Mouse (Mus musculus): ENCODE measurements around the gene Arid3a.
"Not testable (repeated sequence)": the region's sequence is repeated elsewhere in the genome, so short reads cannot be mapped to it uniquely, and the experiment has no call there.

Gene Arid3a

DNA sequence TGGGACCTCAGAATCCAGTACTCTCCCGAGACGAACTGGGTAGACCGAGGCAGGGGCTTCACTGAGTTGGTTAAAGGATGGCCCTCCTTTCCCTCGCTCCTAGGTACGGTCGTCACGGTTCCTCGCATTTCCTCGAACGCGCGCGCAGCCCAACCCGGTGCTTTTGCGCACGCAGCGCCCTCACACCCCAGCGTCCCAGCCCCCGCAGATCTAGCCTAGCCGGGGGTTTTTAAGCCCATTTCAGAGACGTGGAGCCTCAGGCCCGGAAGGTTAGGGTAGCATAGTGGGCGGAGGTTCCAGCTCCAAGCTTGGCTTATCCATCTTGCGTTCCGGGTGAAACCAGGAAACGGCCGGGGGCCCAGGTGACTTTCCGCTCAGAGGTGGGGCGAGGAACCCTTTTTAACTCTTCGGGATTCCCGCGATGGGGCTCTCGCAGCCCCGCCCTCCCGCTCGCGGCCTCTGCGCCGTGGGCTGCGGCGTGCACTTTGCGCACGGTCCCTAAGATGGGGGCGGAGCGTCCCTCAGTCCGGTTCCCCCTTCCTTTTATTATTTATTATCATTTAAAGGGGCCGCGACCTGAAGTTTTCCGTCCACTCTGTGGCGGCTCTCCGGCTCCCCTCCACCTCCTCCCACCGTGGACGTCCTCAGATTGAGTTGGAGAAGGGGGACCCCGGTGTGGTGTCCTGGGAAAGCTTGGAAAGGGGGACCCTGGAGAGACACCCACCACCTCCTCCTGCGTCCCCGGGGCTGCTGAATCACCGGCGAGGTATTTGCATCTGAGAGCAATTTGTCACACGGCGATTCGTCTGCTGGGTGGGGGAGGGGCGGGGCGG is at the start of gene Arid3a:
TSS of gene Arid3a (plus strand) at position 553 of the 833 bp plus-strand sequence.
- peak; percentile 87 for DNase-seq

DNA sequence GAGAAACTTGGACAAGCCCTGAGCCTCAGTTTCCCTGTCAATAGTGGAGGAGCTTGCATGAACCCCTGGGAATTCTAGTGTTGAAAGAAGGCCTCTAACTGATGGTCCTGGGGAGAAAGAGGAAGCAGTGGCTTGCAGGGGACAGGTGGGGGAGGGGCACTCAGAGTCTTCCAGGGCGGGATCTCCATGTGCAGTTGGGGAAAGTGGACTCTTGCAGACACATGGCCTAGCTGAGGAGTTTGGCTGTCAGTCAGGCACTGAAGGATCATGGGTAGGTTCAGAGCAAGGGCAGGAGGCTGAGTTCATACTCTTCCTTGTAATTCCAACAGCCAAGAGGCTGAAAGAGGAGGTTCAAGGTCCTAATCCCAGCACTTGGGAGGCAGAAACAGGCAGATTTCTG is 49.7 kb upstream of the Arid3a start:
- no peak for DNase-seq

DNA sequence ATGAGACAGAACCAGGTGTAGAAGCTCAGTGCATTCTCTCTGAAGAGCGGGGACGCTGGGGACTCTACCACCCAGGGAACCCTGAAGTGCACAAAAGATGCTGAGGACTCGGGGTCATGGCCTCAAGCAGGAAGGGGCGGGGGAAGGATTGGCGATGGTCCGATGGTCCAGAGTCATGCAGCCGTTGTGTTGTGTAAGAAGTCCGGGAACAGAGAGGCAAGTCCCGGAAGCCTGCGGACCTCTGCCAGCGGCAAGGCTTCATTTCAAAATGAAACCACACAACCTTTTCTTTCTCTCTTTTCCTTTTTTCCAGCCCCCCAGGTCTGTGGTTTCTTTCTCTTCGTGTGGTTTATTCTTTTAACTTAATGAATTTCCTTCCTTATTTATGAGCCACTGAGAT is 49.1 kb upstream of the Arid3a start:
- DNase-seq = no peak

DNA sequence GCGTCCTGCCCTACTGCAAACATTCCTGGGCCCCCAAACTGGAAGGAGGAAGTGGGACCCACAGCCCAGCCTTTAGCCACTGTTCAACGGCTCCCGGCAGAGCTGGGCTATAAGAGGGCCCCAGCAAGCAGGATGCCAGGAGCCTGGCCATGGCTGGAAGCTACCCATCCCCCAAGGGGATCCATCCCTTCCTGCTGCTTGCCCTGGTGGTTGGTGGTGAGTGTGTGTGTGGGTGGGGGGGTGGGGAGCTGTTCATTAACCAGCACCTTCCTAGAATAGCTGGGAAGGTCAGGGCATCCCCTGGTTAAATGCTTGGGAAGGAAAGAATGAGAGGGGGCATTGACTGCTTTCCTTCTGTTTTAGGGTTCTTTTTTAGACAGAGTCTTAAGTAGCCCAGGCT is 47.3 kb upstream of the Arid3a start:
- no peak for DNase-seq

DNA sequence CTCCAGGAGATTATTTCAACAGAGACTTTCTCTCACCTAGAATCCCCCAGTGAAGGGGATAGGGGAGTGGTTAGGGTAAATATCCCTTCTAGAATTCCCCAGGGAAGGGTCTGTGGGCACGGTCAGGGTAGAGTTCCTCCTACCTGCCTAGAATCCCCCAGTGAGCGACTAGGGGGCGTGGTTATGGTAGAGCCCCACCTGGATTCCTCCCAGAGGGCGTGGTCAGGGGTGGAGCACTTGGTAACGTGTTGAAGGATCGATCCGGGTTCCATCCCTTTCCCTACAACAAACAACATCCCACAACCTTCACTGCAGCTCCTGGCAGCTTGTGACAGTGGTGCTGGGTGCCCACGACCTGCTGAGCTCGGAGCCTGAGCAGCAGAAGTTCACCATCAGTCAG is 46.1 kb upstream of the Arid3a start:
- DNase-seq = no peak

DNA sequence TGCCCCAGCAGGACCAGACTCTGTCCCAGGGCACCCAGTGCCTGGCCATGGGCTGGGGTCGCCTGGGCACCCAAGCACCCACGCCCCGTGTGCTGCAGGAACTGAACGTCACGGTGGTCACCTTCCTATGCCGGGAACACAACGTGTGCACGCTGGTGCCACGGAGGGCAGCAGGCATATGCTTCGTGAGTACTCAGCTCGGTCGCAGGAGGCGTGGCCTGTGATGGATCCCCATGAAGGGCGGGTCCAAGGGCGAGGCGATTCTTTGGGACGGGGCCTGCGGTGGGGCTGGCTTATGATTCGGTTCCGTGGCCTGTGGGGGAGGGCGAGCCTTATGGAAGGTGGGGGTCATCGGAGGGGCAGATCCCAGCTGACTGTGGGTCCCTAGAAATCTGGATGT is 44.9 kb upstream of the Arid3a start:
- no peak for DNase-seq

DNA sequence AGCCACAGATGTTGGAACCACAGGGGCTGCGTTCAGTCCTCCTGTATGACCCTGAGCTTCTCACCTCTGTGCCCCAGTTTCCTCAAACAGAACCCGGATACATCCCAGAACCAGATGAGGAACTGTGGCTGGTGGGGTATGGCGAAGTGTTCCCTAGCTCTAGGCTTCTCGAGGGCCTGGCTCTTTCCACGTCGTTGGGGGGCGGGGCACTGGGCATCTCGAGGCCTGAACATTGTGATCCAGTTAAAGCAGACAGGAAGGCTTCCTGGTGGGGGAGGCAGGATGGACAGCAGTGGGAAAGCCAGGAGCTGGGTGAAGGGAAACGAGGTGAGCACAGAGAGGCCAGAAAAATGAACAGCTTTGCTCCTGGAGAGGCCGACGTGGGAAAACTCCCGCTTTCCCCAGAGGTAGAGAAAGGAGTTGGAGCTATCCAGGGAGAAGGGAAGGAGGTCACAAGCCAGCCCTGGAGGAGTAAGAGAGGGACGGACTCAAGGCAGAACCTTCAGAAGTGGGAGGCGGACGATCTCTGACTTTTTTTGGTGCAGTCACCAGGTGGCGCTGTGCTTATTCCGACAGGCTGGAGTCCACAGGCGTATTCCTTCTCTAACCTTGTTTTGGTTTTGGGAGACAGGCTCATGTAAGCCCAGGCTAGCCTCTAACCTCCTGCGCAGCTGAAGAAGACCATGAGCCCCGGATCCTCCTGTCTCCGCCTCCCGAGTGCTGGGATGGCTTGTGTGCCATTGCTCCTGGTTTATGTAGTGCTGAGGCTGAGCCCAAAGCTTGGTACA is 43.4 kb upstream of the Arid3a start:
- DNase-seq = peak; percentile 78

DNA sequence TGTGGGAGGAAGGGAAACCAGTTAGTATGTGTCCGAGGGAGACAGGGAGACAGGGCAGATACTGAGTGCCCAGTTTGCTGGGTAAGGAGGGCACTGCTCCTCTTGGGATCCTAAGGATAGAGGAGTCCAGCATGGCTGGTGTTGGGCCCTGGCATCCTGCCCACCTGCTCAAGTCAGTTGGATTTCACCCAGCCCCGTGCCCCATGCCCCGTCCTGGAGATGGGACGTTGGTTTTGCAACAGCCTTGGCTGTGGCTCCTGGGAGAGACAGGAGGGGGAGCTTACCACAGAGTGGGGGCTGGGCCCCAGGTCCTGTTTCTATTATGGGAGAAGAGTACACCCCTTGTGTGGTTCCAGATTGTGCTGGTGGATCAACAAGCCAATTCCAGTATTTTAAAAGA is 42.4 kb upstream of the Arid3a start:
- no peak for DNase-seq

DNA sequence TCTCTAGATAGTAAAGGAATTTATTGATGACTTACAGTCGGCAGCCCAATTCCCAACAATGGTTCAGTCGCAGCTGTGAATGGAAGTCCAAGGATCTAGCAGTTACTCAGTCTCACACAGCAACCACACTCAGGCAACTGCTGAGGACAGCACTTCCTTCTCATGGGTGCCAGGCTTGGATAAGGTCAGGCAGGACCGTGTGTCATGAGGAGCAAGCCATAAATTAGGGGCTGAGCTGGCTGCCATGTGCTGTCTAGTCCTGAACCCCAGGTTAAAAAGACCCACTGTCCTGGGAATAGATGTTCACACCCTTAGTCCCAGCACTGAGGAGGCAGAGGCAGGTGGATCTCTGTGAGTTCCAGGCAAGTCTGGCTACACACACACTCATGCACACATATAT is 41.9 kb upstream of the Arid3a start:
- not testable (repeated sequence) for DNase-seq

DNA sequence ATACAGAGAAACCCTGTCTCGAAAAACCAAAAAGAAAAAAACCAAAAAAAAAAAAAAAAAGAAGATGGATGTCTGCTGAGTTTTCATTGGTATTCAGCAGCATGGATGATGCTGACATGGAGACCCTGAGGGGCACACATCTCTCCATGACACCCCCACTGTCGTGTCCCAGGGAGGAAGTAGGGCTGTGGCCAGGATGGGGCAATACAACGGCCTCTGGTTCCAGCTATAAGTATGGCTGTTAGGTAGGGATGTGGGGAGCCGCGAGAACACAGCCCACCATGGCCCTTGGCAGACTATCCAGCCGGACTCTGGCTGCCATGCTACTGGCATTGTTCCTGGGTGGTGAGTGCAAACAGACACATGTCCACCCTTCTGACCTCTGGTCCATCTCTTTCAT is 40.8 kb upstream of the Arid3a start, which contains the start of gene Elane:
TSS of gene Elane (plus strand) at position 194 of the 400 bp plus-strand sequence.
- DNase-seq = no peak

DNA sequence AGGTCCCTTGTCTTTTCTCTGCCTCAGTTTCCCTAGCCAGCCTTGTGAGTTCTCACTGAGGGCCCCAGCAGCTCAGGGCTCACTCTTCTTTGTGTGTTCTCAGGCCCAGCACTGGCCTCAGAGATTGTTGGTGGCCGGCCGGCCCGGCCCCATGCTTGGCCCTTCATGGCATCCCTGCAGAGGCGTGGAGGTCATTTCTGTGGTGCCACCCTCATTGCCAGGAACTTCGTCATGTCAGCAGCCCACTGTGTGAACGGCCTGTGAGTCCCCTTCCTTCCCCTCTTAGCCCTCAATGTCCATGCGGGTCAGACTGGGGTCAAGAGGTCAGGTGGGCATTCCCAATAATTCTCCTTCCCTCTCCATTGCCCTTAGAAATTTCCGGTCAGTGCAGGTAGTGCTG is 40.2 kb upstream of the Arid3a start:
- DNase-seq = no peak

DNA sequence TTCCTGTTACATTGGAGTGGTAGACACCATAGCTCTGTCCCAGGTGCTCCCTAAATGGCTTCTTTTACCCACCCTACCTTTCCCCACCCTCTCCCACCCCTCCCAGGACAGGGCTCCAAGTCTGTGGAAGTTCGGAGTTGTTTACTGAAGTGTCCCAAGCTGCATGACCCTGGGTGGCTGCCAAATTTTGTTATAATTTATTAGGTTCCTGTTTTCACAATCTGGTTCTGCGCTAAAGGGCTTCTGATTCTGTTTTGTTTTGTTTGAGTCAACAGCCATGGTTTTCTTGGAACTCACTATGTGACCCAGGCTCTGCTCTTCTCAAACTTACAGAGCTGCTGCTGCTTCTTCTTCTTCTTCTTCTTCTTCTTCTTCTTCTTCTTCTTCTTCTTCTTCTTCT is 37.5 kb upstream of the Arid3a start:
- DNase-seq = no peak

DNA sequence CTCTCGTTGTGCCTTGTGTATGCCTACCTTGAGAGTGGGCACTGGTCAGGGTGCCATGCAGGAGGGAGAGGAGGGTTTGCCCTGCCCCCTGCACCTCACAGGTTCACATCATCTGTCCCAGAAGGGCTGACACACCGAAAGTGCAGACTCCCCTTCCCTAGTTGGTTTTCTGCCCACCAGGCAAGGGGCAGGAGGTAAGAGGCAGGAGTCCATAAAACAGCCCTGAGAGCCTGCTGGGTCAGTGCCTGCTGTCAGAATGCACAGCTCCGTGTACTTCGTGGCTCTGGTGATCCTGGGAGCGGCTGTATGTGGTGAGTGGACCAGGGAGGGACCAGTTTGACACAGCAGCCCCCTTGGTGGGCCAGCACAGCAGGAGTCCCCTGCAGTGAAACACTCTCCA is 36.2 kb upstream of the Arid3a start, which contains the start of gene Cfd:
TSS of gene Cfd (plus strand) at position 184 of the 400 bp plus-strand sequence.
- no peak for DNase-seq

DNA sequence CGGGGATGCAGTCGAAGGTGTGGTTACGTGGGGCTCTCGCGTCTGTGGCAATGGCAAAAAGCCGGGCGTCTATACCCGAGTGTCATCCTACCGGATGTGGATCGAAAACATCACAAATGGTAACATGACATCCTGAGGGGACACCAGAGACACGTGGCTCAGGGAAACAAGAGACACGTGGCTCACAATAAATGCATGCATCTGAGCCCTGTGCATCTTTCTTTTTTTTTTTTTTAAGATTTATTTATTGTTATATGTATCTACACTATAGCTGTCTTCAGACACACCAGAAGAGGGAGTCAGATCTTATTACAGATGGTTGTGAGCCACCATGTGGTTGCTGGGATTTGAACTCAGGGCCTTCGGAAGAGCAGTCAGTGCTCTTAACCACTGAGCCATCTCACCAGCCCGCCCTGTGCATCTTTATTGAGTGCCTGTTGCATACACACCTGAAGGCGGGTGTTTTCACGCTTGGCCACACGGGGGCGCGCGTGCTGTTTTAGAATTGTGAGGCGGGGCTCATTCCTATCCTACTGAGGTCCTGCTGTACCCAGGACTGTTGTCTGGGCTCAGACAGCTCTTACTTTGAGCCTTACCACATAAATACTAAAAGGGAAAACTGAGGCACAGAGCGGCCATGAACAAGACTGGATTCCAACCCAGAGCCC is 34.3 kb upstream of the Arid3a start:
- peak; percentile 77 for DNase-seq

DNA sequence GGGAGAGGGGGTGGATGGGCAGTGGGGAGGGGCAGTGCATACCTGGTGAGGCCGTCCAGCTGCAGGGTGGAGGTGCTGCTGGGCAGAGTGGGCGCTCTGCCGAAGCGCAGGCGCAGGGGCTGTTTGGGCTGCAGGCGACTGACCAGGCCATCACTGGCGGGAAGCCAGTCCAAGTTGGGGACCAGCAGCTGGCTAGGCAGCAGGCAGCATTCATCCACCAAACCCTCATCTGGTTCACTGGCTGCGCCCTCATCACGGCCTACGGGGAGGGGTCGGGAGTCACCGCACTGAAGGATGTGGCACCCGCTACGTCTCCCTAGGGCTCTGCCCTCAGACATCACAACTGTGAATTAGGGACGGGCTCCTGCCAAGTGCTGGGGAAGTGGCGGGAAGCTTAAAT is 30.5 kb upstream of the Arid3a start:
- DNase-seq = no peak

DNA sequence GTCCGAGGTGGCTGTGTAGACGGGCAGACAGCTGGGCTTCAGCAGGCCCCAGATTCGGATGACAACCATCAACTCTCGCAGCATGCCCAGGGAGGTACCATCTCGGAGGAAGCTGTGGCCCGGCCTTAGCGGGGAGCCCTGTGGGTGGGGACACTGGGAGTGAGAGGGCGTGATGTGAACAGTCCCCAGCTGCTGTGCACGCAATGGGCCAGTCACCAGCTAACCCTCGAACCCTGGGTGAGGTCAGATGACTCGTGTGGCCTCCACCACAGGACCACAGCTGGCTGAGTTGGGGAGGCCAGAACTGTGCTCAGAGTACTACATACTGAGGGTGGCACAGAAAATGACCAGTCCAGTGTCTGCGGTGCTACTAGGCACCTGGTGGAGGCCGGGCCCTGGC is 30.0 kb upstream of the Arid3a start:
- no peak for DNase-seq

DNA sequence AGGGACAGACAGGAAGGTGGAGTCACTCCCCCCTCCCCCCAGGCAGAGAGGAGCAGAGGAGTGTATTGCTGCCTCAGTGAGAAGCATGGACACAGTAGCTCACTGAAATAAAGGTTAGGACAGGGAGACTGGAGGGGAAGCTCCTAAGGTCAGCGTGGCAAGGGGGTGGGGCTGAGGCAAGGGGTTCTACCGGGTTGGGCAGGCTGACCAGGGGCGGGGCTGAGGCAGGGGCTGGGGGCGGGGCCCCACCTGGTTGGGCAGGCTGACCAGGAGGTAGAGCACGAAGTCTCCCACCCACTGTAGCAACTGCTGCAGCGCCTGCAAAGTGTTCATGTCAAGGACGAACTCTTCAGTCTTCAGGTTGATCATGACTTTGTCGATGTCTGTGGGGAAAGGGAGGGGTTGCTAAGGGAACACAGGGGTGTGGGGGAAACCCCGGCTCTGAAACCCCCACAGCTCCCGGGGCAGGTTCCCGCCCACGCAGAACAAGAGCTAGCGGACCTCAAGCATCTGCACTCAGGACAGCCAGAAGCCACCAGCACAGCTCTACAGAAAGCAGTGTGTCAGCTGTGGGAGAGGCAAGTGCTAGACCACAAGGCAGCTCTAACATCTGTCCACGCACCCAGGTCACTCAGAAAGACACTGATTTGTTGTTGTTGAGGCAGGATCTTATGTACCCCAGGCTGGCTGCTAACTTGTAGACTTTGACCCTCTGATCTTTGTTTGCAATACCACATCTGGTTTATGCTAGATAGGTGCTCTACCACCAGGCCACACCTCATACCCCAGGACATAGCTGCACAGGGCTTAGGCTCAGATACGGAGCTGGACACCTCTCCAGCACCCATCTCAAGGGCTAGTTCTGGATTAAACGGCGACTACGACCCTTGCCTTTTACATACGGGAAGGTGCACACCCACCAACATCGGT is 29.3 kb upstream of the Arid3a start:
- DNase-seq = no peak

DNA sequence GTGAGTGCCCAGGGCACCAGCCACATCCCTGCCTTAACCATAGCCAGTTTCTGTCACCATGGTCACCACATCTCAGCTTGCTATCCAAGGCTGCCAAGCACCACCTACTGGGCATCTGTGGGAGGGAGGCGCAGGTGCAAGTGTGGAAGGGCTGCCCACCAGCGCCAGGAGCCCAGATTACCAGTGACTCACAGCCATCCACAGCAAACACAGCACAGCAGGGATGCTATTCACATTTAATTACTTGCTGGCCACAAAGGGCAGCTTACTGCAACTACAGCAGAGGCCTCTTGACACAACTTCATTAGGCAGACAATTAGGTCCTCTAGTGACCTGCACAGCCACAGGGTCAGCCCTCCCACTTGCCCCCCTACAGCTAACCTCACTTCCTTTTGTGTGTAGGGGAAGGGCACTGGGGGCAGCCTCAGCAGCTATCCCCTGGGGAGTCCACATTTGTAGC is 25.9 kb upstream of the Arid3a start:
- no peak for DNase-seq

DNA sequence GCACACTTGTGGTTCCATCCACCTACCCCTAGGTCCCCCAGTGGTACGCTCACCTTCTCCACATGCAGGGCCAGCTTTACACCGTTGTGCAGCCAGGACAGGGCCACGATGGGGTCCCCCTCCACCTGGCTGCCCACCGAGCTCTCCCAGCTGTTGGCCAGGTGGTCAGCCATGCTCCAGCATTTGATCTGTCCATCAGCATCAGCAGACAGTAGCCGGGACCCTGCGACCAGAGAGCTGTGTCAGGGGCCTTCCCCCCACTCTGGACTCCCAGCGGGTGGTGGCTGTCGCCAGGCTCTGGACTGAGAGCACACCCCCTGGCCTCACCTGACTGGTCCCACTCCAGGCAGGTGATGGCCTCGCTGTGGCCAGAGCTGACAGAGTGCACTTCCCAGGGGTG is 20.1 kb upstream of the Arid3a start:
- DNase-seq = peak; percentile 41

DNA sequence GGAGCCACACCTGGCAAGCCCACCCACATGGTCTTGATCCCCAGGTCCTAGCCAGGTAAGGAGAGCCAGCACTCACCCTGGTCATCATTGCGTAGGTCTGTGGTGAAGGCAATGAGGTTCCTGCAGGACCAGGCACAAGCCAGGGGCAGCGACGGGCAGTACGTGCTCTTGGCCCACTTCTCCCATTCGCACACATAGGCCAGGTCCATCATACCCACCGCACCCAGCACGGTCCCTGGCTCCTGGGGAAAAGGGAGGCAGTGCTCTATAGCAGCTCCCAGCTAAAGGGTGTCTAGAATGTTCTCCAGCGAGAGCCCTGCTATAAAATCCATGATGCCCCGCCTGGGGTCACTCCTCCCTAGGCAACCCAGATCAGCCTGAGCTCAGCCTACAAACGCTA is 19.4 kb upstream of the Arid3a start:
- peak; percentile 37 for DNase-seq

DNA sequence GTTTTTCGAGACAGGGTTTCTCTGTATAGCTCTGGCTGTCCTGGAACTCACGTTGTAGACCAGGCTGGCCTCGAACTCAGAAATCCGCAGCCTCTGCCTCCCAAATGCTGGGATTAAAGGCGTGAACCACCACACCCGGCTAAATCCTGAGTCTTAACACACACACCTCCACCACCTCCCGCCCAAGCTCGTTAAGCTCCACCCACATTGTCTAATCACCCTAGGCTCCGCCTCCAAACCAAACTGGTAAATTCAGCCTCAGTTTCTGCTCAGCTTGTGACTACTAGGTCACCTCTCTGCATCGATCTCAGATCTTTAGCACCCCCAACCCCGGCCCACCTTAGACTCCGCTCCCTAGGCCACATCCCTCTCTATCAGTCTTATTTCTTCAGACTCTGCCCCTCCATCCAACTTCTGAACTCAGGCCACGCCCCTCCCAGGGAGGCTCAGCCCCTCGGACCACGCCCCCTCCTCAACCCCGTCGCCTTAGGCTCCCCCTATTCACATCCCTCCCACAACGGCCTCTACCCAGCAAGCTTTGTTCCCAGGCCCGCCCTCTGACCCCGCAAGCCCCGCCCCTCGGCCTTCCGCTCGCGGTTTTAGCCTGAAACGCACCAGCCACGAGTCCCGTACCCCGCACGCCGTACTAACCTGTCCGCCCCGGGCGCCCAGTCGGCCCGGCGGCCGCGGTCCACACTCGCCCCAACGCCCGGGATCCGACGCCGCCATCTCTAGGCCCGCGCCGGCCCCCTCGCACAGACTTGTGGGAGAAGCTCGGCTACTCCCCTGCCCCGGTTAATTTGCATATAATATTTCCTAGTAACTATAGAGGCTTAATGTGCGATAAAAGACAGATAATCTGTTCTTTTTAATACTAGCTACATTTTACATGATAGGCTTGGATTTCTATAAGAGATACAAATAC is 18.4 kb upstream of the Arid3a start, which contains the start of gene Med16:
TSS of gene Med16 (minus strand) at position 757 of the 925 bp plus-strand sequence.
- DNase-seq = peak; percentile 97
